Mouse (Mus musculus) monocyte, adult 2 months (primary cell): ENCODE measurements around the gene Slc7a11.
A peak's percentile ranks its signal among the peaks of the same experiment; 100 is the strongest.

Source experiments
- DNase-seq, 2 experiments: peaks; one replicate each; pipeline ENCODE4 v3.0.0; 2022; ENCODE audit warnings: low spot score in 2 of 2, low read depth in 1 of 2

Slc7a11 gene

DNA sequence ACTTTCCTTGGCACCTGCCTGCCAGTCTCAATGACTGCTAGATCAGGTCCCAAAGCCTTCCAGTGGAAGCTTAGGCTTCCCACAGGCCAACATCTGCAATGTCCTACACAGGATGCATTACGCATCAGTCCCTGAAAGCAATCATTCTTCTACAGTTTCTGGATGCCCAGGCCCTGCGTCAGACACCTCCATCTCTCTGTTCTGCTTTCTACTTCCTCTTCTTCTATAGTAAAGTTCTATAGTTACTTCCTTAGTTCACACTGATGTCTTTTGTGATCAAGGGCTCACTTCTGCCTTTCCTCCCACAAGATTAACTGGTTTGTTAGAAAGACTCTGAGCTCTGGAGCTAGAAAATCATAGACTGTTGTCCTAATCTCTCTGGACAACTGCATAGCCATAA is 36.6 kb downstream of the Slc7a11 start:
- peak; percentile 52 to 57 for DNase-seq

DNA sequence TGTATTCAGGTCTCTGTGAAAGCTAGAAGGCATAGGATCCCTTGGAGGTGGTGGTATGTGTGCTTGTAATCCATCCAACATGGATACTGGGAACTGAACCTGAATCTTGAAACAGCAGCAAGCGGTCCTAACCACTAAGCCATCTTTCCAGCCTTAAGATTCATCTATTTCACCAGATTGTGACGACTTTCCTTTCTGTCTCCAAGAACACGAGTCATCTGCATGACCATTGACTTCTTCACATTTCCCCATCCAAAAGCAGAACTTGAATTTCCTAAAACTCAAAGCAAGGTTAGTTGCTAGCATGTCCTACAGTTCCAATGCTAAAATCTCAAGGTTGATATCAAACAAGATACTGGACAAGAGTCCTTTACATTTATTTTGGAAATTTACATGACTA is 37.5 kb downstream of the Slc7a11 start:
- peak; percentile 15 to 16 for DNase-seq

DNA sequence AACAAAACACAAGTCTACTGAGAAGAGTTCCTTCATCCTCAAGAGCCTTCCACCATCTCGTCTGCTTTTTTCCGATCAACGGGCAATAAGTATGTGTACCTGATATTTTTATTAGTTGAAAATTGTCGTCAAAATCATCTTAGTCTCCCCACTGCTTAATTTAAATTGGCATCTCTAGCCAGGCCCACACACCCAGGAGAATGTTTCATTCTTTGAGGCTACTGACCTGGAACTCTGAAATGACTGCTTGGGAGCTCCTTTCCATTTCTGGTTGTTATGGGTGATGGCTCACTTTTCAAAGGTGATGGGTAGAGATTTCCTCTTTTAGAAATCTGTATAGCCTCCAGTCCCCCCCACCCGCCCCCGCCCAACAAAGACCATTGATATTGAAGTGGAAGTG is 54.6 kb downstream of the Slc7a11 start:
- no peak for DNase-seq

DNA sequence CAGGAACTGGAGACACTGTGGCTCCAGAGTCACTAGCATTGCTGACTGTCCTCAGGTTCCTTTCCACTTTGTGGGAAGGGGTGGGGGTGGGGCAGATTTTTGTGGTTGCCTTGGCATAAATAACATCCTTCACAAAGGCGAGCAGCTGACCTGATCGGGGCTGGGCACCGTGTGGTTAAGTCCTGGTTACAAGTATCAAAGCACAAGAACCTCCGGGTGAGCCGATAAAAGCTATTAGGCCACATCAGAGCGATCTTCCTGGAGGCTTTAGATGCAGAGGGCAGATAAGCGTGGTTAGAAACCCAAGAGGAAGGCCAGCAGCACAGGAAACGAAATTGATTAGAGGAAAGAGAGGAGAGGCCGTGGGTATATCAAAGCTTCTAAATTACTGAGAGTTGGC is 55.1 kb downstream of the Slc7a11 start:
- DNase-seq: no peak

DNA sequence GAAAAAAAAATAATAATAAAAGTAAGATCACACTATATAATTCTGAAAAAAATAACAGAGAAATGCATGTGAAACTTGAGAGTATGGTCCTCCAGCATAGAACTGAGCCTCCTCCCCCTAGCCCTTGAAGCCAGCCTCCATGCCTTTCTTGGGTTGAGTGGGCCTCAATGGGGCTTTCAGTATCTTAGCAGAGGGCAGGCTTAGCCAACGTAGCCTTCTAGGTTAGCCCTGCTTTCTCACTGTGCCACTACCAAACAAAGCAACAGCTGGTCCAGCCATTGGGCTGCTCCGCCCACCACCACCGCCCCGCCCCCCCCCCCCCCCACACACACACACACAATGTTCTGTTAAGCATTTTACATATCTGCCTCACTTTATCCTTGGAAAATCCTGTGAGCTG is 56.1 kb downstream of the Slc7a11 start:
- DNase-seq: no peak

DNA sequence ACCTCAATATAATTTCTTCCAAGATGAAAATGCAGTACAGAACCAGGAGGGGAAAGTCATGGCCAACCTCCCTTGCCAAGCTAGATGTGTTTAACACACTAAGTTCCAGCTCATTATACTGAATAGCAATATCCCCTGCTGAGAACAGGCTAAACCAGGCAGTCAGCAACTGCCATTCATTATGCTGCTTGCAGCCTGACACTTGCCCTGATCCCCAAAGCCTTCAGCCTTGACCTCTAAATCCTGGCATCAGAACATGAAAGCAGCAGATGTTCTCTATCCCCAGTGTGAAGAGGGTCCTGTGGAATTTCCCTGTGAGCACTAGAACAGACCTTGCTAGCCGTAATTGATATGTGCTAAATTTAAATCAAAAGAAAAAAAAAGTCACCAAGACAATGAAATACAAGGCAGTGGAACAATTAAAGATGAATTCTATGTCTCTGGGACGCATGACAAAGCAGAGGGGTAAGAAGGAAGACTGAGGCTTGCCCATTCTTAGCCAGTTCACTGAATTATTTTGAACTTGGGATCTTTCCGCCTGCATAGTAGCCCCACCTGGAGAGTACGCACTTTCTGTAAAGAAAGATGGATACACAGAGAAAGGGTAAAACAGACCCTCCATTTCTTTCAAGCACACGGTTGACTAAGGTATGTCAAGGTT is 56.7 kb downstream of the Slc7a11 start:
- no peak for DNase-seq

DNA sequence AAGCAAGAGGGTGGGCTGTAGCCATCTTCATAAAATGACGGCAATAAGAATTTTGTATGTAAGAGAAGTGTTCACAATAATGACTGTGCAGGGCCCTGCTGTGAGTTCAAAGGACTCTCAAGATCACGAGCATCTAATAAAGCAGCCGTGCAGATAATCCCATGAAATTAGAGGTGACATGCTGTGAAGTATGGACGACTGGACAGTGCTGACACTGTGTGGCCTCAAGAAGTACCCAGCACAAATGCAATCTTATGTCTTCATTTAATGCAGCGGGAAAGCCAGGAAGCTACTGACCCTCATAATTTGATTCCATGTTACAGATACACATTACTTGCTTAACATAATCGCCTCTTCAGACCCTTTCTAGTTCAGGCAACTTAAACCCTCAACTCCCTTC is 57.3 kb downstream of the Slc7a11 start:
- no peak for DNase-seq

DNA sequence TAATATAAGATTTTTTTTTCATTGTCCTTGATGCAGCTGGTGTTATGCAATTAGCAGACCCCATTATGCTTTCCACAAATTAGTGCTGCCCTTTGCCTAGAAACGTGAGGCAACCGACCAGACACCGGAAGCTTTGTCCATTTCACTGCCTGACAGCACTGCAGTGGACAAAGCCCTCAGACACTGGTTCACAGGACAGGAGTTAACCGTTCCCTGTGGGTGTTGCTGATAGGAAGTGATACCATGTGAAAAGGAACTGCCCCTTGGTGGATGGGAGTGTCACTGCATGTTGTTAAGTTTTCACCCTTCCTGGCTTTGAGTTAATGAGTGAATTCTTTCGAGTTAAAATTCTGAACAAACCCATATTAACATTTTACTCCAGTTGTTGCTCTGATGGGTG is 60.7 kb downstream of the Slc7a11 start:
- DNase-seq: peak in 1 of 2 experiments; percentile 27

DNA sequence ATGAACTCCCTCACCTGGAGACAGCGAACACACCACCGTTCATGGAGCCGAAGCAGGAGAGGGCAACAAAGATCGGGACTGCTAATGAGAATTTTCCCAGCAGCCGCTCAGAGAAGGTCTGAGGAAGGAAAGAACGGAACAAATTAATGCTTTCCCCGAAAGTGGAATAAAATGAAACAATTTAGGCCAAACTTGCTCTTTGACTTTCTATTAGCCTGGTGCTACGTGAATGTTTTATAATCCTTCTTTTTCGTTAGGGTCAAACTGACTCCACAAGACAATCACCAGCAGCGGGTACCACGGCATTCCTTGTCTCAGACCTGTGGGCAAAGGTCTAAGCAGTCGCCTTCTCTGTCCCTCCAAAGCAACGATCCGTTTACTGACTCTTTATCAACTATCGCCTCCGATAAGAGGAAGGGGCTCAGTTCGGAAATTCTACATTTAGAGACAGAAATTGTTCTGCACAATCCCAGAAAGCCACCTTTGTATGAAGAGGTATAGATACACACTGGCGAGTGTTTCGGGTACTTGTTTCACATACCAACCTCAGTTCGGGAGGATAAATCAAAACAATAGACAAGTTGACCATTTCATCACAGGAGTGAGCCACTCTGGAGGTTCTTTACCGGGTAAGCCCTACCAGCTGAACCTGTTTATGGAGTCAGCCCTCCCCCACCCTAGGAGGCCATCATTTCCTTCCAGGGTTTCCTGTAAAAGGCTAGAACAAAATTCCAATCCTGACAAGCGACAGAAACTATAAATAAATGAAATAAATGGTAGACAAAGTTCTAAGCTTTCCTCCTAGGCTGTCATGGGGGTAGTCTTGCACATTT is 61.3 kb downstream of the Slc7a11 start:
- no peak for DNase-seq

DNA sequence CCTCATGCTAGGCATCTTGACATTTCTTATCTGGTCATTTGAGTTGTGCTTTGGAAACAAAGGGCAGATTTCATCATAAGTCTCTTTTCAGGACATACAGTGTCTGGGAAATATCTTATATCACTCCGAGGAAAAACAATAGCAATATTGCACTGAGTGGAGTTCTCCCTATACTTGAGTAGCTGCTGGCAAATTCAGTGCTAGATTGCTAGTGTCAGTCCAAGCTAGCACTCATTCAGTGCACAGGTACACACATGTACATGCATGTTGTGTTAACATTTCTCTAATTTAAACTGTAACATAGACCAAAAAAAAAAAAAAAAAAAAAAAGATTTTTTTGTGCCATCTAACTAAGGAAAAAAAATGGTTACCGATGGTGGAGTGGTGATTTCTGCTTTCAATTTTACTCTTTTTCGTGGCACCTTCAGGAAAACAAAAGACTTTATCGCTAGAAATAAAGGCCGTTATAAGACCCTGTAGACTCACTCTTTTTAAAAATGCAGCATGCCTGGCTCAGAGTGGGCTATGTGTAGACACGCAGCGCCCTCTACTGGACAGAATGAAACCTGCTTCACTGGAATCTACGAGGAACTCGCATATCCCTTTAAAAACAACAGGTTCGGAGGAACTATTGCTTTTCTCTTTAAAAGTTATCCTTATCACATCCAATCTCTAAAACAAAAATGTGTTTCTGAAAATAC is 62.1 kb downstream of the Slc7a11 start:
- peak in 1 of 2 experiments; percentile 69 for DNase-seq

DNA sequence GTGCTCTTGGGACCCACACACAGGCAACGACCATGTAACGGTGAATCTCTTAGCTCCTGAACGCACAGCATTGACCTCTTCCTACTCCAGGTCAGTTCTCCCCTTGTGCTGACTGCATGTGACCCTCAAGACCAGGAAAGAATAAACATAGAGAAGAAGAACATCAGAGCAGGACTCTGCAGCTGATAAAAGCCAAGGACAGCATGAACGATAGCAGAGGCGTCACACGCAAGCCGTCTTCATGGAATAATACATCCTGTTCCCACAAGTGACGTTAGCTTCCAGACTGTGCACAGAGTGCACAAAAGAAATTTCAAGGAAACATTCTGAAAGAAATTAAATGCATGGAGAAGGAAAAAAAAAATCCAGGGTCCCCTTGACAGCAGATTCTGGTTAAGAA is 63.5 kb downstream of the Slc7a11 start:
- DNase-seq: no peak

DNA sequence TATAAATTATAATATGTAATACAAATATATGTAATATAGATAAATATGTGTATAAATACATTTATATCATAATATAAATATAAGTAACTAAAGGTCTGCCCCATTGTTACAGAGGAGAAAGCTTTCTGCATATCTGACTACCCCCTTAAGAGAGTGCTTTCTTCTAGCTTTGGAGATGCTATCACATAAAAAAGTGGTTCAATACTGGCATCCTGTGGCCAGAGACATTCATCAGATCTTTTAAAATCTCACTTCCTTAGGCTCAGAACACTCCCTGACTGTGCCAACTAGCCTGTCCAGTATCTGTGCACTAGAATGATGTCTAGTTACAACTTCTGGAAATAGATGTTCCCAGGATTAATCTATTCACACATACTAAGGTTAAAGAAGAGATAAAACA is 67.9 kb downstream of the Slc7a11 start:
- DNase-seq: no peak

DNA sequence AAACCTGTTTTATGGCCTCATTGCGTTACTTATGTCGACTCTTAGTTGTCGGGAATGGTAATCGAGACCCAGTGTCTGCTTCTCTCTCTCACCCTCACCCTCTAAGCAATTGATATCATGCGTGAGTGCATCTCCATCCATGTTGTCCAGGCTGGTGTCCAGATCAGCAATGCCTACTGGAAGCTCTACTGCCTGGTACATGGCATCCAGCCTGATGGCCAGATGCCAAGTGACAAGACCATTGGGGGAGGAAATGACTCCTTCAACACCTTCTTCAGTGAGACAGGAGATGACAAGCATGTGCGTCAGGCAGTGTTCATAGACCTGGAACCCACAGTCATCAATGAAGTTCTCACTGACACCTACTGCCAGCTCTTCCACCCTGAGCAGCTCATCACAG is 73.6 kb downstream of the Slc7a11 start:
- no peak for DNase-seq

DNA sequence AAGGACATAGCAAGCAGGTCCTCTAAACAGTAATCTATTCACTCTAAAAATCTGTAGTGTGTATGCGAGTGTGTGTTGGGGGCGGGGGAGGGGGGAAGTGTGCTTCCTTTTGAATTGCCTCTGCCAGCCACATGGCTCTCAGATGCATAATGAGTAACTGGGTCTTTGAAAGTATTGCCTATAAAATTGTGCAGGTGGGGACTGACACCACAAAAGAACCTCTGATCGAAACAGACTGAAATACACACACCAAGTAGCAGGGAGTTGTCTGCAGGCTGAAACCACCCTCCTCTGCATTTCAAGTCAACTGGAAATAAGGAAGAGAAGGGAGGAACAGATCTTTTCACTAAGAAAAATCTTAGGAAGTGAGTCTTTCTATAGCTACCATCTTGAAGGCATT is 76.2 kb downstream of the Slc7a11 start:
- no peak for DNase-seq

DNA sequence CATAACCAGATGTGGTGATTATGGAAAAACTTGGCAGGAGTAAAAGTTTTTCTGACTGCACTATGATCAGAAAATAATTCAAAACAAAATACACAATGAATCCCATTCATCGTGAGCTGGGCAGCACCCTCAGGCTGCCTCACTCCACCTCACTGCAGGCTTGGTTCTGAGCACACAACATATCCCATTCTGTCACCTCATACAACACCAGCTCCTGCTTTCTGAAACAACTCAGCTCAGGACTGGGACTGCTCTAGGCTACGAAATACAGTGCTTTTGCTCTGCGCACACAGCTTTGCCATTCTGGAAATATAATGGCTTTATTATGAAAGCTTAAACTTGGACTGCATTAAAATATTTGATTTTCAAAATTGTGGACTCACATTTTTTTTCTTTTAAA is 79.8 kb downstream of the Slc7a11 start:
- DNase-seq: no peak

DNA sequence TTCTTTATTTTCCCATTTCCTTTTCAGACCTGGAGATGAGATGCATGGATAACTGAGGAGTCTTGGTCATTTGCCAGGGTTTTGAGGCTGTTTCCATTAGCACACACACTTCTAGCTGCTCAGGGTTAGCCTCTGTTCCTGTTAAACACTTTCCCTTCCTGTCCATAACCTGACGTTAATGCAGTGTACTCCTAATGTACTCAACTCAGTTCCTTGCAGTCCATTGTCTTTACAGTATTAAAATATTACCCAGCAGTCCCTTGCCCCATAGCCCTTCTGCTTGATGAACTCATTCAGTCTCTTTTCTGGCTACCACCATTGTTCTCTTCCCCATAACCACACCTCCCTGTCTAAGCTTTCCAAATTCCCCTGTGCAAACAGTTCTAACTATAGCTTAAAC is 96.3 kb downstream of the Slc7a11 start:
- no peak for DNase-seq

DNA sequence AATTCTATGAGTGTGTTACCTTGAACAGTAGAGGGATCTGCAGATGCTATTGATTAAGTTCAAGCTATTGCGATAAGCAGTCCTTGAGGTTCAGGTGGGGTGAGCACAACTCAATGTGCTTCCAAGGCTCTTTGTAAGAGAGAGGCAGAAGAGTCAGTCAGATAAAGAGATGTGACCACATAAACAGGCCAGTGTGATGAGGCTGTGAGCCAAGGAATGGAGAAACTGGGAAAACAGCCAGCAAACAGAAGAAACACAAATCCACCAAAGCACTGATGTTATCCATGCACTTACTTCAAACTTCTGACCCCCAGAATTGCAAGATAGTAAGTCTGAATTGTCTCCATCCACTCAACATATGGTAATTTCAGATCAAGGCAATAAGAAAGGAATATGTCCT is 99.0 kb downstream of the Slc7a11 start:
- DNase-seq: no peak

DNA sequence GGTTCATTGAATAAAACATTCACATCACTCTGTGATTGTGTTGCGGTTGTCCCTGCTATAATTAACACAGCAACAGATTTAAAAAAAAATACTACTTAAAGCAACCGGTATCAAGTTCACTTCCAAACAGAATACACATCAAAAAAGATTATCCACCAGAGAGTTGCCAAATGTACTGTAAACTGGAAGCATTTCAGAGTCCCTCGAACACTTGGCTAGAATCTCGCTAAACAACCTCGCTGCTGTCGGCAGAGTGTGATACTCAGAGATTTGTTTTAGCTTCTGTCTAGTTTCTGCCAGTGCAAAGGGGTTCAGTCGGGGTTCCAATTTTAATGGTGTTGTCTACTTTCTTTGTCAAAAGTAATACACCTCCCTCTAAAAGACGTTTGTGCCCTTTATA is 118.9 kb downstream of the Slc7a11 start:
- no peak for DNase-seq

DNA sequence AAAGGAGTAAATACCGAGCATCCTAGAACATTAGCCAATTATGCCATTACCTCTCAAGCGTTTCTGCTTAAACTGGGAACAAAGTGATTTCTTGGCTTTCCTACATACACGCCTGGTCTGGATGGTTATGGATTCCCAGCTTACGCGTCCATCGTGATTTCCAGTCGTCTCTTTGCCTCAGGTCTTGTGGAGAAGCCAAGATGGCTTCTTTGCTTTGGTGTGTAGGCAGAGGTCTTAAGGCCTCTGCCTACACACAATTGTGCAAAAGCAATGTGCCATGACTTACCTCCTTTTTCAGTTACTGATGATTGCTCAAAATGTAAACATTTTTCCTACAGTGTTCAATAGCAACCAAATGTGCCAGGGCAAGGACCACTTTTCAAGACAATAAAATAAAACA is 119.5 kb downstream of the Slc7a11 start:
- DNase-seq: no peak

DNA sequence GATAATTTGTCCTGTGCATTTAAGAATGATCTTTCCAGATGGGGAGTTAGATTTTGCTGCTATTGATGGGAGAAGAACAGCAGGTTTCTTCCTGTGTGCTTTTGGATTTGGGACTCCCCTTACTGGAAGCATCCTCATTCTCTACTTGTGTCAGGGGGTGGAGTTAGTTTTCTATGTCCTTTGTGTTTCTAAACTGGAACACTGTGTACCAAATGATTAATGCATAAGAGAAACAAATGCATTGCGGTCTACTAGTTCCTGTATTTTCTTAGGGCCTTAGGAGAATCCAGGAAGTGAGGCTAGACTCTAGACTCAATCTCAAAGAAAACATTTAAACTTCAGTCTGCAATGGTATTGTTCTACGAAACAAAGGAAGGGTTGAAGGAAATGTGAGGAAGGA is 122.6 kb downstream of the Slc7a11 start:
- DNase-seq: no peak

DNA sequence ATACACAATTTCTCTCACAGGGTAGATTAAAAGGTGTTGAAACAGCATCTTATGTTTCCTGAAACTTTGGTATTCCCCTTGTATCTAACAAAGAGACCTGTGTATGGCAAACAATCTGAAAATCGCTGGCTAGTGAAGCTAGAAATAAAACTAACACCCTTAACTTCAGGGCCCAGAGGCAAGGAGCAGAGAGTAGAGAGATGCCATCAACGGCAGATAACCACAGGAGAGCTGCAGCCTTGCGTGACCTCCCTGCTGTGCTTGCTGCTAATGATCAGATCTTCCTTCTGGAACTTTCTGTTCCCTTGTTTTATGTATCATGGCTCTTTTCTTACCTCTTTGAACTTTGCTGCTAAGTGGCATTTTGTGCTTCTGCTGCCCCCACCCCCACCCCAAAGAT is 125.3 kb downstream of the Slc7a11 start:
- DNase-seq: no peak

DNA sequence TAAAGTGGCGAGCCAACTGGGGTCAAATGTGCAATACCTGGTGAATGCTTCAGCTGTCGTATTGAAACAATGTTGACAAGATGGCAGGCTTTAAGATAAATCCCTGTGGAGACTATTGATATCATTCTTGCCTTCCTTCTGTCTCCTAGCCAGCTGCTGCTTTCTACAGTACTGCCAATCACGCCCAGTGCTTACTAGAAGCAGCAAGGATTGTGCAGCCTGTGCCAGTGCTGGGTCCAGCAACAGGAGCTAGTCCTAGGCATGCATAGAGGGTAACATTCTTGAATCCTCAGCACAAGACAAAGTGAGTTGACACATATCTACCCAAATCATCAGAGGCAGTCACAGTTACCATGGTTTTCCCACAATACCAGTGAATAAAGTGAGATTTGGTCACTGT is 129.6 kb downstream of the Slc7a11 start:
- no peak for DNase-seq
